Comparison of ENCODE assay signal across 9 mouse cellular contexts in the genomic region with DNA sequence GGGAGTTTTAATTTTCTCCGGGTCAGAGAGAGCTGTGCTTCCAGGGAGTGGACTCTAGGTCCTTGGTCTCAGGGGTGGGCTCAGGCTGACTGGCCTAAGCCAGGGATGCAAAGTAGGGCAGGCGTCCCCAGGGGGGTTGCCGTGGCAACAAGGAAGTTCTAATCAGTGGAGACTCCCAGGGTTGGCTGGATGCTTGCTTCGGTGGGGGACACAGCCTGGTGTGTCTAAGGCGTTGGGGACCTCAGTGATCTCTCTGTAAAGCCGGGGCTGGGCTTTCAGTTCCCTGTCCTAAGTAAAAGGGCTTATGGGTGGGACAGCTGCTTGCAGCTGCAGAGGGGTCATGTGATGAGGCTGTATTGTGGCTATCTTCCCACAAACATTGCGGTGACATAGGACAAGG.
DNase-seq lines count a peak whose midpoint lies in the region; ATAC-seq and TF ChIP-seq lines count a peak whose summit lies in the region.
"Had no signal": no experiment of that assay in that cellular context is flagged by ENCODE, and none has a peak within 500 bp of the region (broad histone marks: within the 10 kb centered on the region; RNA-seq: fewer than 3 reads in every experiment).

No protein-coding gene starts in this region.

- TF ChIP-seq CTCF in lung, postnatal 0 days (IDR thresholded peaks at IDR 0.05): no peak

- peak; percentile 32 for ATAC-seq in lung, postnatal 0 days
- ATAC-seq in forebrain, embryonic 16.5 days: 0 out of 2 replicates have a peak, but pooled peaks have one; percentile 34
- peak; percentile 44; the same call in 1 of the 2 replicates for ATAC-seq in hindbrain, embryonic 15.5 days (ENCODE audit: low FRiP score, low read depth)
- ATAC-seq in stomach, embryonic 16.5 days (ENCODE audit: insufficient read depth, low FRiP score): peak; percentile 51; the same call in 1 of the 2 replicates
- ATAC-seq in activated CD4-positive, CD25-positive, alpha-beta regulatory T cell, adult 4 months: no peak

- no peak overlapping the region for H3K27ac ChIP-seq in lung, postnatal 0 days (ENCODE audit: low read length)
- no peak overlapping the region for H3K27ac ChIP-seq in forebrain, embryonic 16.5 days (ENCODE audit: low read length)
- no peak overlapping the region for H3K27ac ChIP-seq in hindbrain, embryonic 15.5 days (replicated peaks)
- H3K27ac ChIP-seq in stomach, embryonic 16.5 days (ENCODE audit: low read length): no peak overlapping the region
- H3K27ac ChIP-seq: limb, embryonic 15.5 days had no signal

- H3K27me3 ChIP-seq in lung, postnatal 0 days (replicated peaks; ENCODE audit: insufficient read depth, low read length): no peaks in the 10 kb centered on the region
- H3K27me3 ChIP-seq in forebrain, embryonic 16.5 days (replicated peaks; ENCODE audit: control insufficient read depth, insufficient read depth, low read length): no peaks in the 10 kb centered on the region
- H3K27me3 ChIP-seq in hindbrain, embryonic 15.5 days: no peaks in the 10 kb centered on the region
- no peaks in the 10 kb centered on the region for H3K27me3 ChIP-seq in stomach, embryonic 16.5 days (ENCODE audit: control insufficient read depth, insufficient read depth, low read length)

- H3K9ac ChIP-seq in lung, postnatal 0 days (replicated peaks; ENCODE audit: low read depth): no peak overlapping the region
- no peak overlapping the region for H3K9ac ChIP-seq in forebrain, embryonic 16.5 days (replicated peaks; ENCODE audit: low read depth, low read length)
- no peak overlapping the region for H3K9ac ChIP-seq in hindbrain, embryonic 15.5 days
- H3K9ac ChIP-seq in stomach, embryonic 16.5 days (ENCODE audit: low read length): no peak overlapping the region
- H3K9ac ChIP-seq: limb, embryonic 15.5 days had no signal

- no peak overlapping the region for H3K4me2 ChIP-seq in lung, postnatal 0 days (replicated peaks; ENCODE audit: low read depth, low read length)
- H3K4me2 ChIP-seq in forebrain, embryonic 16.5 days (ENCODE audit: low read length): no peak overlapping the region
- no peak overlapping the region for H3K4me2 ChIP-seq in hindbrain, embryonic 15.5 days
- H3K4me2 ChIP-seq in stomach, embryonic 16.5 days (ENCODE audit: low read depth, low read length): no peak overlapping the region
- H3K4me2 ChIP-seq: limb, embryonic 15.5 days had no signal

- no peaks in the 10 kb centered on the region for H3K9me3 ChIP-seq in lung, postnatal 0 days (ENCODE audit: low read length)
- no peaks in the 10 kb centered on the region for H3K9me3 ChIP-seq in forebrain, embryonic 16.5 days (ENCODE audit: control insufficient read depth, low read length)
- no peaks in the 10 kb centered on the region for H3K9me3 ChIP-seq in hindbrain, embryonic 15.5 days
- no peaks in the 10 kb centered on the region for H3K9me3 ChIP-seq in stomach, embryonic 16.5 days (replicated peaks; ENCODE audit: control insufficient read depth, low read length)
- H3K9me3 ChIP-seq: limb, embryonic 15.5 days had no signal

- no peaks in the 10 kb centered on the region for H3K36me3 ChIP-seq in lung, postnatal 0 days (ENCODE audit: insufficient read depth, low read length)
- H3K36me3 ChIP-seq in forebrain, embryonic 16.5 days (ENCODE audit: control insufficient read depth, insufficient read depth): no peaks in the 10 kb centered on the region
- H3K36me3 ChIP-seq in hindbrain, embryonic 15.5 days: no peaks in the 10 kb centered on the region
- H3K36me3 ChIP-seq in stomach, embryonic 16.5 days (ENCODE audit: control insufficient read depth, insufficient read depth, low read length): no peaks in the 10 kb centered on the region
- H3K36me3 ChIP-seq: limb, embryonic 15.5 days had no signal

- WGBS in lung, postnatal 0 days: 16% methylated on average over 7 of the region's 7 CpGs
- WGBS in forebrain, embryonic 16.5 days: 8% methylated on average over 7 of the region's 7 CpGs
- WGBS in hindbrain, embryonic 15.5 days: 8% methylated on average over 7 of the region's 7 CpGs
- WGBS in stomach, embryonic 16.5 days: 14% methylated on average over 7 of the region's 7 CpGs

- TF ChIP-seq EP300 in lung, postnatal 0 days (IDR thresholded peaks at IDR 0.05): no peak

- no peaks in the 10 kb centered on the region for H3K4me1 ChIP-seq in lung, postnatal 0 days (ENCODE audit: insufficient read depth, low read depth, low read length)
- H3K4me1 ChIP-seq in forebrain, embryonic 16.5 days (replicated peaks; ENCODE audit: control insufficient read depth, insufficient read depth, low read length): peaks cover 11% of the 10 kb centered on the region
- peaks cover 40% of the 10 kb centered on the region for H3K4me1 ChIP-seq in hindbrain, embryonic 15.5 days (replicated peaks)
- H3K4me1 ChIP-seq in stomach, embryonic 16.5 days (ENCODE audit: control insufficient read depth, insufficient read depth, low read length): no peaks in the 10 kb centered on the region
- H3K4me1 ChIP-seq: limb, embryonic 15.5 days had no signal

- no peak for DNase-seq in lung, postnatal 0 days (ENCODE audit: low spot score)
- no peak for DNase-seq in lung, postnatal 14 days
- no peak for DNase-seq in thymus, postnatal 0 days (ENCODE audit: low spot score)

- H3K4me3 ChIP-seq in lung, postnatal 0 days (ENCODE audit: low read depth, low read length): no peak overlapping the region
- H3K4me3 ChIP-seq in forebrain, embryonic 16.5 days (replicated peaks; ENCODE audit: low read length): no peak overlapping the region
- no peak overlapping the region for H3K4me3 ChIP-seq in hindbrain, embryonic 15.5 days
- no peak overlapping the region for H3K4me3 ChIP-seq in stomach, embryonic 16.5 days (replicated peaks; ENCODE audit: low read length)
- H3K4me3 ChIP-seq: erythroblast, embryonic 14.5 days; limb, embryonic 15.5 days had no signal
